Mouse (Mus musculus): ENCODE results near the gene Tgif2. TPM values are rescaled to one million over a fixed set of nuclear protein-coding genes. Genes with fewer than 3 reads are reported as not detected.

The Tgif2 gene
- total and polyA plus RNA-seq, 3 experiments: 25.7 to 77.6 (median 26.7) TPM

DNA sequence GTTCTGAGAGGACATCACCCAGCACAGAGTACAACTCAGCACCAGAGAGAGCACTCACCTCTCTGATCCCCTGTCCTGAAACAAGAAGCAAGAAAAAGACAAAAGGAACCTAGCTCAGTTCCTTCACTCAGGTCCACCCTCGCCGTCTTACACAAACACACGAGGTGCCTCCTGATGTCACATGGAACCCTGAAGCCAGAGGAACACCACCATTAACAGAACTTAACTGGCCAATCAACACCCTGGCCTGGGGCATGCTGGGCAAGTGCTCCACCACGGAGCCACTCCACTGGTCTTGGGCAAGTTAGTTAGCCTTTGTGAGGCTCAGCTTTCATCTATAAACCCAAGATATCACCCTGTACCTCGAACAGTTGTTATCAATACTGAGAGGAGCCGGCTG lies 32.9 kb upstream of the Tgif2 start:
- DNase-seq (ENCODE audit: low spot score) (no peak), ATAC-seq (ENCODE audit: extremely low read depth, insufficient number of reproducible peaks, low FRiP score, poor library complexity, severe bottlenecking) (no peak)
- H3K9me3 ChIP-seq (replicated peaks): no peaks in the 10 kb centered on the region
- H3K27me3 ChIP-seq (ENCODE audit: insufficient read depth, low read length): no peaks in the 10 kb centered on the region
- H3K4me1 ChIP-seq (ENCODE audit: insufficient read depth, low read depth, low read length): peaks cover 54% of the 10 kb centered on the region
- no peaks in the 10 kb centered on the region for H3K36me3 ChIP-seq (replicated peaks)
- no peak overlapping the region for H3K4me3 ChIP-seq (ENCODE audit: low read depth, low read length)
- TF ChIP-seq GATA1 (IDR thresholded peaks at IDR 0.05; ENCODE audit: borderline replicate concordance, low read length): no peak
- TF ChIP-seq POLR2AphosphoS5 (IDR thresholded peaks at IDR 0.05; ENCODE audit: insufficient replicate concordance, low read depth, low read length): no peak
- no peak for TF ChIP-seq TAL1 (conservative IDR thresholded peaks at IDR 0.05; ENCODE audit: low read depth, low read length)
- no peak for TF ChIP-seq GATA2 (IDR thresholded peaks at IDR 0.05; ENCODE audit: borderline replicate concordance, low read depth, low read length)
- no peak for TF ChIP-seq CTCF (IDR thresholded peaks at IDR 0.05; ENCODE audit: low read depth, low read length)

DNA sequence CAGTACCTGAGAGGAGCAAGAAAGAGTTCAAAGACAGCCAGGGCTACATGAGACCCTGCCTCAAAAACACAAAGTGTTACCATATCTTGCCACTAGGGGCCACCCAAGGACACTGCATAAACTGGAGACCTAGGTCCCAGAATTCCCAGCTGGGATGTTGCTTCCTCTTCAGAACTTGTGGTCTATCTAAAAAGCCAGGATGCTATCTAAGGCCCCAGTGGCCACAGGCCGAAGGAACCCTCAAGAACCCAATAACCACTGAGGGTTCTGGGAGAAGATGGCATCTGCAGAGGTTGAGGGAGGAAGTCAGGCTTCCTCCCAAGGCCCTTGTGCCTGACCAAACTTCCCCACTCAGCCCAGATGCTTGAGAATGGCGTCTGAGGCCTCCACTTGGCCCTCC lies 30.2 kb upstream of the Tgif2 start:
- no peak for ATAC-seq (ENCODE audit: extremely low read depth, insufficient number of reproducible peaks, low FRiP score, poor library complexity, severe bottlenecking)
- DNase-seq (ENCODE audit: low spot score): no peak
- H3K4me1 ChIP-seq (ENCODE audit: insufficient read depth, low read depth, low read length): peaks cover 32% of the 10 kb centered on the region; the same call in 1 of the 2 replicates
- H3K27me3 ChIP-seq (ENCODE audit: insufficient read depth, low read length): peaks cover 6% of the 10 kb centered on the region; the same call in 1 of the 2 replicates
- H3K4me3 ChIP-seq (ENCODE audit: low read depth, low read length): no peak overlapping the region
- TF ChIP-seq POLR2AphosphoS5 (IDR thresholded peaks at IDR 0.05; ENCODE audit: insufficient replicate concordance, low read depth, low read length) (no peak), CTCF (IDR thresholded peaks at IDR 0.05; ENCODE audit: low read depth, low read length) (peak; percentile 65)
- no peaks in the 10 kb centered on the region for H3K9me3 ChIP-seq (replicated peaks)
- no peaks in the 10 kb centered on the region for H3K36me3 ChIP-seq (replicated peaks)

GRCm38 (mm10) chr2:156810716-156811115 lies 29.1 kb upstream of the Tgif2 start:
- ATAC-seq (ENCODE audit: extremely low read depth, insufficient number of reproducible peaks, low FRiP score, poor library complexity, severe bottlenecking): no peak
- no peak for DNase-seq (ENCODE audit: low spot score)
- H3K4me1 ChIP-seq (ENCODE audit: insufficient read depth, low read depth, low read length): peaks cover 22% of the 10 kb centered on the region; the same call in 1 of the 2 replicates

DNA sequence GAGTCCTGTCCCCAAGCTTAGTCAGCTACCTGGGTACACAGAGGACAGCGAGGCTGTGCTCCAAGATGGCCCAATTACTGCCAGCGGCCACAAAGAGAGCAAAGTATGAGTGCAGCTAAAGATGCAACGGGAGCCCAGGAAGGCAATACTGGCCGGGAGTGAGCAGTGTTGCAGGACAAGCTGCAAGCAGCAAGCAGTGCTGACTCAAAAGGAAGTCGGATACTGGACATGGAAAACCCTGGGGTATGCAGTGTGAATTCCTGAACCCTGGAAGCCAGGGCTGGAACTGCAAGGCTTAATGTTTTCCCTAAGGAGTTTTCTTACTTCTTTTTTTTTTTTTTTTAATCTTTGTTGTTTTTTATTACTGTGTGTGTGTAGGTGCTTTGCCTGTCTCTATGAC lies 28.3 kb upstream of the Tgif2 start:
- no peak for TF ChIP-seq GATA1 (IDR thresholded peaks at IDR 0.05; ENCODE audit: borderline replicate concordance, low read length)
- TF ChIP-seq TAL1 (conservative IDR thresholded peaks at IDR 0.05; ENCODE audit: low read depth, low read length): no peak
- TF ChIP-seq POLR2AphosphoS5 (IDR thresholded peaks at IDR 0.05; ENCODE audit: insufficient replicate concordance, low read depth, low read length): no peak
- TF ChIP-seq CTCF (IDR thresholded peaks at IDR 0.05; ENCODE audit: low read depth, low read length): no peak
- TF ChIP-seq GATA2 (IDR thresholded peaks at IDR 0.05; ENCODE audit: borderline replicate concordance, low read depth, low read length): no peak
- no peak for ATAC-seq (ENCODE audit: extremely low read depth, insufficient number of reproducible peaks, low FRiP score, poor library complexity, severe bottlenecking)
- peaks cover 8% of the 10 kb centered on the region; the same call in 1 of the 2 replicates for H3K27me3 ChIP-seq (ENCODE audit: insufficient read depth, low read length)
- no peak overlapping the region for H3K4me3 ChIP-seq (ENCODE audit: low read depth, low read length)
- peaks cover 20% of the 10 kb centered on the region; the same call in 1 of the 2 replicates for H3K4me1 ChIP-seq (ENCODE audit: insufficient read depth, low read depth, low read length)
- H3K9me3 ChIP-seq (replicated peaks): no peaks in the 10 kb centered on the region
- DNase-seq (ENCODE audit: low spot score): no peak
- no peaks in the 10 kb centered on the region for H3K36me3 ChIP-seq (replicated peaks)

More at GRCm38 (mm10) chr2:156810716-156811115, 29.1 kb upstream of the Tgif2 start:
- no peaks in the 10 kb centered on the region for H3K9me3 ChIP-seq (replicated peaks)
- TF ChIP-seq CTCF (IDR thresholded peaks at IDR 0.05; ENCODE audit: low read depth, low read length): no peak
- TF ChIP-seq GATA1 (IDR thresholded peaks at IDR 0.05; ENCODE audit: borderline replicate concordance, low read length): no peak
- TF ChIP-seq GATA2 (IDR thresholded peaks at IDR 0.05; ENCODE audit: borderline replicate concordance, low read depth, low read length): no peak
- TF ChIP-seq TAL1 (conservative IDR thresholded peaks at IDR 0.05; ENCODE audit: low read depth, low read length): no peak
- TF ChIP-seq POLR2AphosphoS5 (IDR thresholded peaks at IDR 0.05; ENCODE audit: insufficient replicate concordance, low read depth, low read length): no peak
- H3K4me3 ChIP-seq (ENCODE audit: low read depth, low read length): no peak overlapping the region
- H3K36me3 ChIP-seq (replicated peaks): no peaks in the 10 kb centered on the region
- H3K27me3 ChIP-seq (ENCODE audit: insufficient read depth, low read length): peaks cover 8% of the 10 kb centered on the region; the same call in 1 of the 2 replicates

DNA sequence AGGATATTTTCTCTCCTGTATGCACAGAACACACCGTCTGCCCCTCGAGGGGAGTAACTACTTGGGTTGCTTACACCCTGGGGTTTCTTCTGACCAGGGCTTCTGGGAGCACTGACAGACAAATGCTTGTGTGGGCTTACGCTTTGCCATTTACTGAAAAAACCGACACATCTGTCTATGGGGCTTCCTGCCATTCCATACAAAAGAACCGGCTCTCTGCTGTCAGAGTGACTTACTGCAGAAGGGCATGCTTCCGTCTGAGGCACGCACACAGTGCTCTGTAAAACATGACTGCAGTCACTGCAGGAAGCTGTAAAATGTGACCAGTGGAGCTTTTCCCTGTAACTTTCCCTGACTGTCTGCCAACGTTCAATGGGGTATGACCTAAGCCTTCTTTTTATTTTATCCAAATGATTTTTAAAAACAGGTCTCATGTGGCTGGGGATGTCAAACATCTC lies 25.4 kb upstream of the Tgif2 start:
- H3K4me1 ChIP-seq (ENCODE audit: insufficient read depth, low read depth, low read length): peaks cover 8% of the 10 kb centered on the region; the same call in 1 of the 2 replicates
- H3K36me3 ChIP-seq (replicated peaks): no peaks in the 10 kb centered on the region
- peaks cover 20% of the 10 kb centered on the region for H3K27me3 ChIP-seq (ENCODE audit: insufficient read depth, low read length)
- H3K4me3 ChIP-seq (ENCODE audit: low read depth, low read length): no peak overlapping the region
- no peaks in the 10 kb centered on the region for H3K9me3 ChIP-seq (replicated peaks)
- DNase-seq (ENCODE audit: low spot score) (no peak), ATAC-seq (ENCODE audit: extremely low read depth, insufficient number of reproducible peaks, low FRiP score, poor library complexity, severe bottlenecking) (no peak)
- TF ChIP-seq GATA1 (IDR thresholded peaks at IDR 0.05; ENCODE audit: borderline replicate concordance, low read length) (no peak), POLR2AphosphoS5 (IDR thresholded peaks at IDR 0.05; ENCODE audit: insufficient replicate concordance, low read depth, low read length) (no peak), CTCF (IDR thresholded peaks at IDR 0.05; ENCODE audit: low read depth, low read length) (no peak), TAL1 (conservative IDR thresholded peaks at IDR 0.05; ENCODE audit: low read depth, low read length) (no peak), GATA2 (IDR thresholded peaks at IDR 0.05; ENCODE audit: borderline replicate concordance, low read depth, low read length) (no peak)

DNA sequence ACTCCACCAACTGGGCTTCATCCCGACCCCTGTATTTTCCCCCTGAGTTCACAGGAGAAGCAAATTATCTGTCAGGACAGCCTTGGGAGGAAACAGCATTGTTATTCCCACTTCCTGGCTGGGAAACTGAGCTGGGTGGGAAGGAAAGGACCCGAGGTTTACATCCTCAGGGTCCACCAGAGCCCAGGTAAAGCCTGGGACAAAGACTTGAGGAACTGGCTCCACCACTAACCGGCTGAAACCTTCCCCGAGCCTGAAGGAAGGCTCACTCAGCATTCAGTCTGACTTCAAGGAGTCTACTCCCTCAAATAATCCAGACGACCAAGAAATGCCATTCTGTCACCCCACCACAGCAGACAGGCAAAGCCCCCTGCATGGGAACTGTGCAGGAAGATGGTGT lies 24.9 kb upstream of the Tgif2 start:
- no peak for TF ChIP-seq CTCF (IDR thresholded peaks at IDR 0.05; ENCODE audit: low read depth, low read length)
- TF ChIP-seq POLR2AphosphoS5 (IDR thresholded peaks at IDR 0.05; ENCODE audit: insufficient replicate concordance, low read depth, low read length): no peak
- TF ChIP-seq TAL1 (conservative IDR thresholded peaks at IDR 0.05; ENCODE audit: low read depth, low read length): no peak
- TF ChIP-seq GATA2 (IDR thresholded peaks at IDR 0.05; ENCODE audit: borderline replicate concordance, low read depth, low read length): no peak
- no peak for TF ChIP-seq GATA1 (IDR thresholded peaks at IDR 0.05; ENCODE audit: borderline replicate concordance, low read length)
- peaks cover 24% of the 10 kb centered on the region for H3K27me3 ChIP-seq (ENCODE audit: insufficient read depth, low read length)
- no peak overlapping the region for H3K4me3 ChIP-seq (ENCODE audit: low read depth, low read length)
- DNase-seq (ENCODE audit: low spot score): no peak
- H3K4me1 ChIP-seq (ENCODE audit: insufficient read depth, low read depth, low read length): peaks cover 3% of the 10 kb centered on the region; the same call in 1 of the 2 replicates
- H3K36me3 ChIP-seq (replicated peaks): no peaks in the 10 kb centered on the region
- no peaks in the 10 kb centered on the region for H3K9me3 ChIP-seq (replicated peaks)
- ATAC-seq (ENCODE audit: extremely low read depth, insufficient number of reproducible peaks, low FRiP score, poor library complexity, severe bottlenecking): no peak

Measured in G1E (cell line).